Mouse (Mus musculus) heart, adult 8-10 months (tissue): ENCODE data around the gene Exoc4. TPM values are rescaled to one million over a fixed set of nuclear protein-coding genes. Genes with fewer than 3 reads are reported as not detected.
A peak's percentile ranks its signal among the peaks of the same experiment; 100 is the strongest.

Experiments
- DNase-seq: peaks from one replicate; pipeline ENCODE4 v3.0.0; 2022; ENCODE audit warnings: low spot score
- total RNA-seq, 4 experiments: library from RNA; stranded (reverse); gene quantifications; 2 replicates each; pipeline ENCODE4 v1.2.4; 2022

The Exoc4 gene
- total RNA-seq, 4 experiments from 2014 or later = 33.9 to 40.6 (median 36.6) TPM

- DNase-seq = no peak
Observed at GRCm38 (mm10) chr6:33865752-33866151, 616.9 kb downstream of the Exoc4 start.

GRCm38 (mm10) chr6:33866901-33867580, 618.2 kb downstream of the Exoc4 start:
- no peak for DNase-seq

- no peak for DNase-seq
Observed at GRCm38 (mm10) chr6:33869251-33869650, 620.4 kb downstream of the Exoc4 start.

DNA sequence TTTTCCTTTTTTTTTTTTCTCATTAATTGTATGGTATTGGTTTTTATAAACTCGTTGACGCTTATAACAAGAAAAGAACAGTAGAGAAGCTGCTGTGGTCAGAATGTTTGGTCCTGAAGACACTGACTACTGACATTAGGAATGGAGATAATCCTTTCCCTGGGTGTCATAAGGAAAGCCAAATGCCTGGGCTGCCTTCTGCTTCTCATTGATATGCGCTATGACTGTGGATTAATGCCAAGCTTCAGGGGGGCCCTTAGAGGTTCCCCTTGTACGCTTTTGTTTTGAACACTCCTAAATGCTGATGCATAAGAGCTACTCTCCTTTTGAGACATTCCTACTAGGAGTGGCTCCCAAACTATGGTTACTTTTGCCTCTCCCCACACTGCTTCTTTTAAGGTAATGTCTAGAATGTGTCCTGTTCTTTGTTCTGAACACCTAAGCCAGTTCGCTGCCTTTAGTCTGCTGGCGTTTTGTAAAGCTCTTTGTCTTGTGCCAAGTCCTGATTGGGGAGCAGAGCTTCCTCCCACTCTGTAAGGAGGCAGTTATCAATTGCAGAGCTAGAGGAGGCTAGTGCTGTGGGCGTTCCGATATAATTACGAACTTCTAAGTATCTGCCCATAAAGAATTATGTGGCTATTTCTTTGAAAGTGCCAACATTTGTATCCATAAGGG, 621.7 kb downstream of the Exoc4 start:
- DNase-seq = no peak

DNA sequence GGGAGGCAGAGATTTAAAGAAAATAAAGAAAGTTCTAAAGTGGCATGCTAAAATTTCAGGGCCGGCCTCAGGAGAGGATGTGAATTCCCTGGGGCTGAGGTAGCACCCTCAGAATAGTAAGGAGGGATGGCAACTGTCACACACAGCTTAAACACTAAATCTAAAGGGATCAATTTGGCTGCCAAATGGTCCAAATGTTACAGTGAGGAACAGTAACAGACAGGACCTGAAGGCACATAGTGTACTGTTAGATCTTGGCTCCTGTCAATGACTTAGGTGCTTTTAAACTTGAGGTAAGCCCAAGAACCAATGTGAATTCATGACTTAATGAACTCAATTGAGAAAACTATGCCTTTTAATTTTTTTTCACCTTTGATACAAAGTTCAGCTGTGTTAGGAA, 622.4 kb downstream of the Exoc4 start:
- DNase-seq = no peak

GRCm38 (mm10) chr6:33872192-33872591, 623.3 kb downstream of the Exoc4 start:
- no peak for DNase-seq

- DNase-seq = no peak
Observed at GRCm38 (mm10) chr6:33873000-33873399, 624.1 kb downstream of the Exoc4 start.

GRCm38 (mm10) chr6:33874291-33875014, 625.6 kb downstream of the Exoc4 start:
- DNase-seq = no peak

DNA sequence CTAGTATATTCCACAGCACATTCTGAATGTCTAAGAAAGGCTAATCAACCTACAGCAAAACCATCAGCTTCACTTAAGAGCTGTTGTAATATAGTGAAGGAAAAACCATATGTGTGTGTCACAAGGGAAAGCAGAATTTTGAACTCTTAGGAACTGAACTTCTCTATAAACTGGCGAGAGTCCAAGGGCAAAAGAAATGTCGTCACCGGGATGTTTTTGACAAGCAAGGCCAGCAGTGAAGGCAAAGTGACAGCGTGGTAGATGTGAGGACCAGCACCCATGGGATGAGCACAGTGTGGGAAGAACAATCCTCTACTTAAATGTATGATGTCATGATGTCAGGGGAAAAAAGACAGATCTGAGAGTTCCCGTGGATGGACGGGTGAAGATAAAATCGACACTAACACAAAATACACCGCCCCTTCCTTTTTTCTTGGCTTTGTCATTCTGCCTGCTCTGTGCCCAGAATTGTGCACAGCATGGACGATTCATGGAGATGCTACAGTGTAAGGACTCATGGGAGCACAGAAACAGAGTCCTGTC, 635.3 kb downstream of the Exoc4 start:
- DNase-seq = no peak

GRCm38 (mm10) chr6:33886941-33887340, 638.1 kb downstream of the Exoc4 start:
- no peak for DNase-seq

DNA sequence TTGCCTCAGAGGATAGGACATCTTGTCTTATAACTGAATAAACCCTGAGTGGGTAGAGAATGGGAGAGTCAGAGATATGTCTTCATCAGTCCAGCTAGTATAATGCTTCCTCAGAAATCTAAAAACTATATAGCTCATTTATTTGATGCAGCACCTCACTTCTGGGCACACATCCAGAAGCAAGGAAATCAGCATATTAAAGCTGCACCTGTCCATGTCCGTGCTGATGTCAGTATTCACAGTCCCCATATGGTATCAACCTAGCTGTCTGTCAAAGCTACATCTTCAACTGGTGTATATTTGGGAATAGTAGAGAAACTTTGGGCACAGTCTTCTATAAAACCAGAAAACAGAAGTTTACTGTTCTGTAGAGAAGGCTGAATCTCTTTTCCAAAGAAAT, 642.0 kb downstream of the Exoc4 start:
- no peak for DNase-seq

- DNase-seq = no peak
Observed at GRCm38 (mm10) chr6:33892142-33892541, 643.3 kb downstream of the Exoc4 start.

- no peak for DNase-seq
Observed at GRCm38 (mm10) chr6:33899973-33900372, 651.1 kb downstream of the Exoc4 start.

DNA sequence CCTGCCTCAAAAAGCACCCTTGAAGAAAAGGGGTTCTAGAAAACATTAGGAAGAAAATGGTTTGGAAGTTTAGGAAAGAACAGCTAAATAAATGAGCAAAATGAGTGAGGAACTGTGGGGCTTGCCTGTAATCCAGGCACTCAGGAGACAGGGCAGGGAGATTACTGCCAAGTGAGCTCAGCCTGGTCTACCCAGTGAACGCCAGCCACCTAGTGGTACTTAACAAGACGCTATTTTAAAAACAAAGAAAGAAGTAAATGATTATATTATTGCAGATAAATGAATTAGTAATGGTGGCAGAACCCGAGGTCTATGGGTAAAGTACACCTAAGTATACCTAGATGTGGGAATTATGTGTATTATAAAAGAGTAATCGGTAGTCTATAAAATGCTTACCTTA, 651.7 kb downstream of the Exoc4 start:
- DNase-seq = no peak

GRCm38 (mm10) chr6:33905099-33905498, 656.2 kb downstream of the Exoc4 start:
- no peak for DNase-seq

GRCm38 (mm10) chr6:33910671-33911070, 661.8 kb downstream of the Exoc4 start:
- no peak for DNase-seq

DNA sequence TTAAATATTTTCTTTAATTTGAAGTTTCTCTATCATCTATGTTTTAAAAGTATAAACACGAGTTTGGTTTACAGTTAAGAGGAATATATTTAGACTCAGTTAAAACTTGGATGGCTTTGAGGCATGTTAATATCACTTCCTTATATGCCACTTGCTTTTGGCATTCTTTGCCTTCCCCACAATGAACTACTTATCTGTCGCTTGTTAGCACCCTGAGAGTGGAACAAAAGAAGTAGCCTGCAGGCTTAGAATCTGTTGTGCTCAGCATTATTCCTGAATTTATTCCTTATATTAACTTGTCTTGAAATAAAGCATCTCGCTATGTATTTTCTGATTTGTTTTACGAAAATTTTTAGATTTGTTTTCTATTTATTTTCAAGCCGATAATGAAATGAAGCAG, 664.2 kb downstream of the Exoc4 start:
- DNase-seq = no peak

- DNase-seq = no peak
Observed at GRCm38 (mm10) chr6:33913486-33913885, 664.6 kb downstream of the Exoc4 start.

- DNase-seq = no peak
Observed at GRCm38 (mm10) chr6:33913964-33914363, 665.1 kb downstream of the Exoc4 start.

GRCm38 (mm10) chr6:33923571-33923970, 674.7 kb downstream of the Exoc4 start:
- no peak for DNase-seq

GRCm38 (mm10) chr6:33924888-33925287, 676.0 kb downstream of the Exoc4 start:
- DNase-seq = no peak

- DNase-seq = peak; percentile 72
Observed at GRCm38 (mm10) chr6:33929342-33930086, 680.6 kb downstream of the Exoc4 start.
